Mouse (Mus musculus) thymus, postnatal 36 days (tissue): ENCODE measurements around the gene Hoxd8.

Experiments
- DNase-seq, 2 experiments: peaks; one replicate each; pipeline ENCODE4 v3.0.0; 2022; ENCODE audit warnings: mixed read lengths in 2 of 2

Gene Hoxd8

GRCm38 (mm10) chr2:74704393-74704998, at the start of gene Hoxd8:
TSS of gene Hoxd8 (plus strand) at chr2:74704615.
- no peak for DNase-seq

GRCm38 (mm10) chr2:74654743-74655419, 49.5 kb upstream of the Hoxd8 start:
- no peak for DNase-seq

- peak in 1 of 2 experiments; percentile 32 for DNase-seq
These were observed 49.0 kb upstream of the Hoxd8 start for GRCm38 (mm10) chr2:74655420-74655781.

GRCm38 (mm10) chr2:74655821-74656631, 48.4 kb upstream of the Hoxd8 start:
- DNase-seq, result peak in 1 of 2 experiments; percentile 17

GRCm38 (mm10) chr2:74656632-74657021, 47.8 kb upstream of the Hoxd8 start:
- no peak for DNase-seq

- DNase-seq, result peak in 1 of 2 experiments; percentile 23
These were observed 47.0 kb upstream of the Hoxd8 start for GRCm38 (mm10) chr2:74657251-74658023.

GRCm38 (mm10) chr2:74658024-74658666, 46.3 kb upstream of the Hoxd8 start:
- no peak for DNase-seq

GRCm38 (mm10) chr2:74658667-74659371, 45.6 kb upstream of the Hoxd8 start:
- no peak for DNase-seq

GRCm38 (mm10) chr2:74659507-74660005, 44.9 kb upstream of the Hoxd8 start, which contains the start of gene Evx2:
TSS of gene Evx2 (minus strand) at chr2:74659557.
- no peak for DNase-seq

GRCm38 (mm10) chr2:74660421-74661375, 43.7 kb upstream of the Hoxd8 start:
- no peak for DNase-seq

- DNase-seq, result peak in 1 of 2 experiments; percentile 12
These were observed 42.7 kb upstream of the Hoxd8 start for GRCm38 (mm10) chr2:74661685-74662084.

GRCm38 (mm10) chr2:74663291-74663925, 41.0 kb upstream of the Hoxd8 start:
- DNase-seq, result no peak

- DNase-seq, result no peak
These were observed 38.0 kb upstream of the Hoxd8 start for GRCm38 (mm10) chr2:74666411-74666810.

- no peak for DNase-seq
These were observed 37.1 kb upstream of the Hoxd8 start for GRCm38 (mm10) chr2:74667191-74667841.

- DNase-seq, result no peak
These were observed 36.5 kb upstream of the Hoxd8 start, which contains the start of gene Hoxd13 for GRCm38 (mm10) chr2:74667842-74668357. TSS of gene Hoxd13 (plus strand) at chr2:74668310.

- DNase-seq, result no peak
These were observed 35.8 kb upstream of the Hoxd8 start for GRCm38 (mm10) chr2:74668370-74669229.

- no peak for DNase-seq
These were observed 35.2 kb upstream of the Hoxd8 start for GRCm38 (mm10) chr2:74669230-74669578.
